Mouse (Mus musculus): Measurements from ENCODE around the gene Cand2. TPM values are rescaled to one million over a fixed set of nuclear protein-coding genes. Genes with fewer than 3 reads are reported as not detected.

The Cand2 gene
- total and polyA plus RNA-seq, 3 experiments: 3.6 to 17.1 (median 7.8) TPM

DNA sequence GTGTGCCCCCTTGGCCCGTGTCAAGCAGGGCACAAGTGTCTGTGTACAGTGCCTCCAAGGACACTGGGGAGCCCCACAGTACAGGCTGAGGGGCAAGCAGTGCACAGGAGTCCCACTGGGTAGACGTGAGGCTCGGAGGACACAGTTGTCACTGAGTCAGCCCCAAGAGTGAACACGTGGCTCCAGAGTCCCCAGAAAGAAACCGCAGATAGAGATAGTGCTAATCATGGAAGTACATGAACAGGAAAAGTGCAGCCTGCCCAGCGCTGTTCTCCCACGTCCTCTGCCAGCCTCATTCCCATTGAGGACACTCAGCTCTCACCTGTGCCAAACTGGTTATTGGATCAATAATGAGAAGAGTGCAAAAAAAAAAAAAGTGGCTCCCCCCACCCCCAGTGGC, 18.8 kb upstream of the Cand2 start:
- Histone ChIP-seq H3K27me3 (replicated peaks) (no peaks in the 10 kb centered on the region), H3K9me3 (replicated peaks; ENCODE audit: low read length) (peaks cover 2% of the 10 kb centered on the region), H3K4me2 (ENCODE audit: insufficient read depth, low read depth, poor library complexity, severe bottlenecking) (no peak overlapping the region), H3K79me2 (replicated peaks; ENCODE audit: control insufficient read depth, extremely low read depth, insufficient read depth, poor library complexity, severe bottlenecking) (no peaks in the 10 kb centered on the region), H3K36me3 (replicated peaks in 1 of 2; ENCODE audit: control insufficient read depth in 1 of 2, insufficient read depth in 1 of 2, low read length in 1 of 2) (no peaks in the 10 kb centered on the region), H3K27ac (ENCODE audit: insufficient read depth, low read depth) (no peak overlapping the region), H3K9ac (ENCODE audit: insufficient read depth, low read depth) (no peak overlapping the region), H3K4me3 (replicated peaks in 1 of 3; ENCODE audit: low read depth in 2 of 3, low read length in 2 of 3, poor library complexity in 1 of 3) (no peak overlapping the region), H3K4me1 (ENCODE audit: control insufficient read depth in 1 of 2, insufficient read depth in 2 of 2) (peaks cover 6 to 15% of the 10 kb centered on the region in 2 experiments)
- TF ChIP-seq ETS1 (conservative IDR thresholded peaks at IDR 0.05; ENCODE audit: low read depth, low read length) (no peak), MEF2A (IDR thresholded peaks at IDR 0.05; ENCODE audit: borderline replicate concordance, low read depth, low read length) (no peak), NELFE (IDR thresholded peaks at IDR 0.05; ENCODE audit: low read depth, low read length) (no peak), USF2 (conservative IDR thresholded peaks at IDR 0.05; ENCODE audit: low read depth, low read length) (no peak), RAD21 (IDR thresholded peaks at IDR 0.05; ENCODE audit: low read depth, low read length) (no peak), POLR2A (IDR thresholded peaks at IDR 0.05; ENCODE audit: low read depth, low read length) (no peak), ZC3H11A (IDR thresholded peaks at IDR 0.05; ENCODE audit: low read depth, low read length) (no peak), MYC (IDR thresholded peaks at IDR 0.05; ENCODE audit: low read depth, low read length) (no peak), ZMIZ1 (IDR thresholded peaks at IDR 0.05; ENCODE audit: low read depth, low read length) (no peak), HCFC1 (IDR thresholded peaks at IDR 0.05; ENCODE audit: low read depth, low read length) (no peak)
- dilution Hi-C loops (cut with MboI; ENCODE audit: extremely low pct_ligation_motif_present, extremely low pct_unique_long_range_greater_than_20kb, low sequenced_read_pairs) (no loop called here), in situ Hi-C loops (cut with MboI; ENCODE audit: low pct_ligation_motif_present, low pct_unique_long_range_greater_than_20kb, low sequenced_read_pairs) (no loop called here)
- no peak for DNase-seq (ENCODE audit: extremely low read depth)

DNA sequence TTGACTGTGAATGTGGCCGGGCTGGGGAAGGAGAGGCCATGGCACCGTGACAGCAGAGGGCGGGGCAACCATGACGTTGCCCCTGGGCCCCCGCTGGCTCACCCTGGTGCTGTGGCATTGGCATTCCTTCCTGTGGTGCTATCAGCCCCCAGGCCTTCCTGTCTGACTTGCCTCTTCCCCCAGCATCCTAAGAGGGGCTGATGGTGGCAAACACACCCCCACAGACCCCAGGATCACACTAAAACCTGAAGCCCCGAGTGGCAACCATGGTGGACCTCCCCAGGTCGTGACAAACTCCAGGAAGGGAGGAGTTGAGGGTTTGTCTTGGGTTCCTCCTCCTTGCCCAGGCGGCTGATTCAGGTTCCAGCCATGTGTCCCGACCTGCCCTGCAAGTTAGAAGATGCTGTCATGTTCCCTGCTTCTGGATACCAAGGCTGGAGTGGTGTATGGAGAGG, 15.3 kb upstream of the Cand2 start:
- H3K4me2 ChIP-seq (ENCODE audit: insufficient read depth, low read depth, poor library complexity, severe bottlenecking): no peak overlapping the region
- no peak for DNase-seq (ENCODE audit: extremely low read depth)

DNA sequence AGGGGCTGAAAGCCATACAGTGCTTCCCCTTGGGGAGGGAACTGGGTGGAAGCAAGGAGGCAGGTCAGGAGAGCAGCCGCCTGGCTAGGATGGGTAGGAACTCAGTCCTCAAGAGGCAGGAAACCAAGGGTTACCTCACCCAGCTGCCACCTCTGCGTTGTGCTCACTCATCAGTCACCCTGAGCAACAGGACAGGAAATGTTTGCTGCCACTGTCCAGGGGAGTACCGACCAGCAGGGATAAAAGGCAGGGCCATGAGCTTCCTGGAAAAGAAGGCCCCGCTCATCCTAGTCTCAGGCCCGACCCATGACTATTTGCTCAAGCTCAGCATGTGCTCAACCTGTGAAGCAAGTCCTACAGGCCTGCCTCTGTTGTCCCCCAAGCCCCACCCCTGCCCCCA, 14.9 kb upstream of the Cand2 start:
- H3K36me3 ChIP-seq (replicated peaks in 1 of 2; ENCODE audit: control insufficient read depth in 1 of 2, insufficient read depth in 1 of 2, low read length in 1 of 2): no peaks in the 10 kb centered on the region
- peaks cover 15 to 41% of the 10 kb centered on the region in 2 experiments for H3K4me1 ChIP-seq (ENCODE audit: control insufficient read depth in 1 of 2, insufficient read depth in 2 of 2)
- dilution Hi-C loops (cut with MboI; ENCODE audit: extremely low pct_ligation_motif_present, extremely low pct_unique_long_range_greater_than_20kb, low sequenced_read_pairs): no loop called here
- H3K4me3 ChIP-seq (replicated peaks in 1 of 3; ENCODE audit: low read depth in 2 of 3, low read length in 2 of 3, poor library complexity in 1 of 3): no peak overlapping the region
- no peaks in the 10 kb centered on the region for H3K79me2 ChIP-seq (replicated peaks; ENCODE audit: control insufficient read depth, extremely low read depth, insufficient read depth, poor library complexity, severe bottlenecking)
- no peaks in the 10 kb centered on the region for H3K27me3 ChIP-seq (replicated peaks)
- peaks cover 2% of the 10 kb centered on the region for H3K9me3 ChIP-seq (replicated peaks; ENCODE audit: low read length)
- no peak for DNase-seq (ENCODE audit: extremely low read depth)
- in situ Hi-C loops (cut with MboI; ENCODE audit: low pct_ligation_motif_present, low pct_unique_long_range_greater_than_20kb, low sequenced_read_pairs): no loop called here
- no peak overlapping the region for H3K4me2 ChIP-seq (ENCODE audit: insufficient read depth, low read depth, poor library complexity, severe bottlenecking)
- H3K27ac ChIP-seq (ENCODE audit: insufficient read depth, low read depth): no peak overlapping the region
- no peak overlapping the region for H3K9ac ChIP-seq (ENCODE audit: insufficient read depth, low read depth)
- no peak for TF ChIP-seq SMC3 (IDR thresholded peaks at IDR 0.05; ENCODE audit: low read depth, low read length)
- TF ChIP-seq CTCF (conservative IDR thresholded peaks at IDR 0.05 in 1 of 2, IDR thresholded peaks at IDR 0.05 in 1 of 2; ENCODE audit: low read depth in 2 of 2, low read length in 2 of 2): no peak
- no peak for TF ChIP-seq CHD1 (IDR thresholded peaks at IDR 0.05; ENCODE audit: low read depth, low read length)
- TF ChIP-seq TBP (conservative IDR thresholded peaks at IDR 0.05; ENCODE audit: low read depth, low read length): no peak
- no peak for TF ChIP-seq RAD21 (IDR thresholded peaks at IDR 0.05; ENCODE audit: low read depth, low read length)
- no peak for TF ChIP-seq RCOR1 (conservative IDR thresholded peaks at IDR 0.05; ENCODE audit: low read depth, low read length)
- TF ChIP-seq MAX (IDR thresholded peaks at IDR 0.05; ENCODE audit: low read length): no peak
- TF ChIP-seq ZKSCAN1 (IDR thresholded peaks at IDR 0.05; ENCODE audit: borderline replicate concordance, low read depth, low read length): no peak
- no peak for TF ChIP-seq UBTF (IDR thresholded peaks at IDR 0.05; ENCODE audit: low read depth, low read length)
- TF ChIP-seq TCF12 (IDR thresholded peaks at IDR 0.05; ENCODE audit: low read depth, low read length): no peak
- TF ChIP-seq HCFC1 (IDR thresholded peaks at IDR 0.05; ENCODE audit: low read depth, low read length): no peak
- TF ChIP-seq ZNF384 (IDR thresholded peaks at IDR 0.05; ENCODE audit: low read depth, low read length): no peak
- no peak for TF ChIP-seq JUND (conservative IDR thresholded peaks at IDR 0.05; ENCODE audit: low read depth, low read length)
- no peak for TF ChIP-seq IRF4 (IDR thresholded peaks at IDR 0.05; ENCODE audit: low read depth, low read length)
- no peak for TF ChIP-seq POLR2A (IDR thresholded peaks at IDR 0.05; ENCODE audit: low read depth, low read length)
- TF ChIP-seq ZMIZ1 (IDR thresholded peaks at IDR 0.05; ENCODE audit: low read depth, low read length): no peak
- no peak for TF ChIP-seq MAZ (IDR thresholded peaks at IDR 0.05; ENCODE audit: low read depth, low read length)
- TF ChIP-seq MYC (IDR thresholded peaks at IDR 0.05; ENCODE audit: low read depth, low read length): no peak

More for the DNA sequence above, 15.3 kb upstream of the Cand2 start:
- Histone ChIP-seq H3K4me3 (replicated peaks in 1 of 3; ENCODE audit: low read depth in 2 of 3, low read length in 2 of 3, poor library complexity in 1 of 3) (no peak overlapping the region), H3K27ac (ENCODE audit: insufficient read depth, low read depth) (no peak overlapping the region), H3K4me1 (ENCODE audit: control insufficient read depth in 1 of 2, insufficient read depth in 2 of 2) (peaks cover 15 to 36% of the 10 kb centered on the region in 2 experiments), H3K79me2 (replicated peaks; ENCODE audit: control insufficient read depth, extremely low read depth, insufficient read depth, poor library complexity, severe bottlenecking) (no peaks in the 10 kb centered on the region), H3K36me3 (replicated peaks in 1 of 2; ENCODE audit: control insufficient read depth in 1 of 2, insufficient read depth in 1 of 2, low read length in 1 of 2) (no peaks in the 10 kb centered on the region), H3K9ac (ENCODE audit: insufficient read depth, low read depth) (no peak overlapping the region), H3K9me3 (replicated peaks; ENCODE audit: low read length) (peaks cover 2% of the 10 kb centered on the region), H3K27me3 (replicated peaks) (no peaks in the 10 kb centered on the region)
- dilution Hi-C loops (cut with MboI; ENCODE audit: extremely low pct_ligation_motif_present, extremely low pct_unique_long_range_greater_than_20kb, low sequenced_read_pairs) (no loop called here), in situ Hi-C loops (cut with MboI; ENCODE audit: low pct_ligation_motif_present, low pct_unique_long_range_greater_than_20kb, low sequenced_read_pairs) (no loop called here)
- TF ChIP-seq RCOR1 (conservative IDR thresholded peaks at IDR 0.05; ENCODE audit: low read depth, low read length) (no peak), ZNF384 (IDR thresholded peaks at IDR 0.05; ENCODE audit: low read depth, low read length) (no peak), PAX5 (IDR thresholded peaks at IDR 0.05; ENCODE audit: low read length) (no peak), MYC (IDR thresholded peaks at IDR 0.05; ENCODE audit: low read depth, low read length) (no peak), SMC3 (IDR thresholded peaks at IDR 0.05; ENCODE audit: low read depth, low read length) (no peak), NRF1 (IDR thresholded peaks at IDR 0.05; ENCODE audit: low read depth, low read length) (no peak), POLR2A (IDR thresholded peaks at IDR 0.05; ENCODE audit: low read depth, low read length) (no peak), MAZ (IDR thresholded peaks at IDR 0.05; ENCODE audit: low read depth, low read length) (no peak), SIN3A (IDR thresholded peaks at IDR 0.05; ENCODE audit: low read length) (no peak)

Data from CH12.LX (cell line).